Mouse (Mus musculus): ENCODE results near the gene 1810030O07Rik. TPM values are rescaled to one million over a fixed set of nuclear protein-coding genes. Genes with fewer than 3 reads are reported as not detected.
A peak's percentile ranks its signal among the peaks of the same experiment; 100 is the strongest.

The 1810030O07Rik gene
- polyA plus RNA-seq (2012), result 0.07 and 0.14 TPM in 2 replicates

GRCm38 (mm10) chrX:12673054-12673775, at the start of gene 1810030O07Rik:
Gene 1810030O07Rik (minus strand): TSS chrX:12673668.
- Histone ChIP-seq H3K36me3 (ENCODE audit: control insufficient read depth) (peaks cover 30% of the 10 kb centered on the region), H3K4me1 (ENCODE audit: control insufficient read depth) (peaks cover 24% of the 10 kb centered on the region), H3K9me3 (ENCODE audit: control insufficient read depth, low read length) (no peaks in the 10 kb centered on the region), H3K27me3 (ENCODE audit: control insufficient read depth) (peaks cover 5% of the 10 kb centered on the region), H3K4me3 (replicated peaks) (peak within 1 kb of the TSS; percentile 92)
- TF ChIP-seq GATA1 (IDR thresholded peaks at IDR 0.05; ENCODE audit: low read length) (no peak), TAL1 (IDR thresholded peaks at IDR 0.05; ENCODE audit: low read length) (no peak)

GRCm38 (mm10) chrX:12716036-12716435, 42.6 kb upstream of the 1810030O07Rik start:
- Histone ChIP-seq H3K27me3 (ENCODE audit: control insufficient read depth) (no peaks in the 10 kb centered on the region), H3K4me3 (replicated peaks) (no peak overlapping the region), H3K36me3 (ENCODE audit: control insufficient read depth) (peaks cover 67% of the 10 kb centered on the region), H3K4me1 (ENCODE audit: control insufficient read depth) (no peaks in the 10 kb centered on the region), H3K9me3 (ENCODE audit: control insufficient read depth, low read length) (no peaks in the 10 kb centered on the region)
- TF ChIP-seq GATA1 (IDR thresholded peaks at IDR 0.05; ENCODE audit: low read length), result no peak
- TF ChIP-seq TAL1 (IDR thresholded peaks at IDR 0.05; ENCODE audit: low read length), result no peak

GRCm38 (mm10) chrX:12713796-12714195, 40.3 kb upstream of the 1810030O07Rik start:
- Histone ChIP-seq H3K9me3 (ENCODE audit: control insufficient read depth, low read length) (no peaks in the 10 kb centered on the region), H3K4me1 (ENCODE audit: control insufficient read depth) (no peaks in the 10 kb centered on the region), H3K27me3 (ENCODE audit: control insufficient read depth) (no peaks in the 10 kb centered on the region), H3K4me3 (replicated peaks) (no peak overlapping the region), H3K36me3 (ENCODE audit: control insufficient read depth) (peaks cover 66% of the 10 kb centered on the region)
- TF ChIP-seq TAL1 (IDR thresholded peaks at IDR 0.05; ENCODE audit: low read length) (no peak), GATA1 (IDR thresholded peaks at IDR 0.05; ENCODE audit: low read length) (no peak)

GRCm38 (mm10) chrX:12686910-12687309, 13.4 kb upstream of the 1810030O07Rik start:
- peaks cover 61% of the 10 kb centered on the region for H3K36me3 ChIP-seq (ENCODE audit: control insufficient read depth)
- H3K4me1 ChIP-seq (ENCODE audit: control insufficient read depth), result no peaks in the 10 kb centered on the region
- TF ChIP-seq GATA1 (IDR thresholded peaks at IDR 0.05; ENCODE audit: low read length), result no peak
- TF ChIP-seq TAL1 (IDR thresholded peaks at IDR 0.05; ENCODE audit: low read length), result no peak
- H3K9me3 ChIP-seq (ENCODE audit: control insufficient read depth, low read length), result no peaks in the 10 kb centered on the region
- H3K27me3 ChIP-seq (ENCODE audit: control insufficient read depth), result no peaks in the 10 kb centered on the region
- H3K4me3 ChIP-seq (replicated peaks), result no peak overlapping the region

GRCm38 (mm10) chrX:12686071-12686470, 12.6 kb upstream of the 1810030O07Rik start:
- Histone ChIP-seq H3K9me3 (ENCODE audit: control insufficient read depth, low read length) (no peaks in the 10 kb centered on the region), H3K4me1 (ENCODE audit: control insufficient read depth) (no peaks in the 10 kb centered on the region), H3K27me3 (ENCODE audit: control insufficient read depth) (no peaks in the 10 kb centered on the region), H3K36me3 (ENCODE audit: control insufficient read depth) (peaks cover 62% of the 10 kb centered on the region), H3K4me3 (replicated peaks) (no peak overlapping the region)
- TF ChIP-seq GATA1 (IDR thresholded peaks at IDR 0.05; ENCODE audit: low read length), result no peak
- no peak for TF ChIP-seq TAL1 (IDR thresholded peaks at IDR 0.05; ENCODE audit: low read length)

GRCm38 (mm10) chrX:12677396-12677795, 3.9 kb upstream of the 1810030O07Rik start:
- Histone ChIP-seq H3K9me3 (ENCODE audit: control insufficient read depth, low read length) (no peaks in the 10 kb centered on the region), H3K4me1 (ENCODE audit: control insufficient read depth) (peaks cover 12% of the 10 kb centered on the region), H3K36me3 (ENCODE audit: control insufficient read depth) (peaks cover 38% of the 10 kb centered on the region), H3K27me3 (ENCODE audit: control insufficient read depth) (peaks cover 5% of the 10 kb centered on the region), H3K4me3 (replicated peaks) (no peak overlapping the region)
- TF ChIP-seq GATA1 (IDR thresholded peaks at IDR 0.05; ENCODE audit: low read length) (no peak), TAL1 (IDR thresholded peaks at IDR 0.05; ENCODE audit: low read length) (no peak)

- Histone ChIP-seq H3K27me3 (ENCODE audit: control insufficient read depth) (no peaks in the 10 kb centered on the region), H3K4me3 (replicated peaks) (no peak overlapping the region), H3K9me3 (ENCODE audit: control insufficient read depth, low read length) (0 out of 2 replicates have a peak, but pooled peaks cover 2% of the 10 kb centered on the region), H3K36me3 (ENCODE audit: control insufficient read depth) (peaks cover 58% of the 10 kb centered on the region), H3K4me1 (ENCODE audit: control insufficient read depth) (no peaks in the 10 kb centered on the region)
- TF ChIP-seq TAL1 (IDR thresholded peaks at IDR 0.05; ENCODE audit: low read length), result no peak
- no peak for TF ChIP-seq GATA1 (IDR thresholded peaks at IDR 0.05; ENCODE audit: low read length)
These were observed 19.6 kb downstream of the 1810030O07Rik start for GRCm38 (mm10) chrX:12653879-12654278.

GRCm38 (mm10) chrX:12651906-12652305, 21.6 kb downstream of the 1810030O07Rik start:
- Histone ChIP-seq H3K4me1 (ENCODE audit: control insufficient read depth) (no peaks in the 10 kb centered on the region), H3K4me3 (replicated peaks) (no peak overlapping the region), H3K36me3 (ENCODE audit: control insufficient read depth) (peaks cover 41% of the 10 kb centered on the region), H3K27me3 (ENCODE audit: control insufficient read depth) (no peaks in the 10 kb centered on the region), H3K9me3 (ENCODE audit: control insufficient read depth, low read length) (0 out of 2 replicates have a peak, but pooled peaks cover 2% of the 10 kb centered on the region)
- TF ChIP-seq GATA1 (IDR thresholded peaks at IDR 0.05; ENCODE audit: low read length) (no peak), TAL1 (IDR thresholded peaks at IDR 0.05; ENCODE audit: low read length) (no peak)

- Histone ChIP-seq H3K4me3 (replicated peaks) (no peak overlapping the region), H3K9me3 (ENCODE audit: control insufficient read depth, low read length) (no peaks in the 10 kb centered on the region)
- TF ChIP-seq GATA1 (IDR thresholded peaks at IDR 0.05; ENCODE audit: low read length) (no peak), TAL1 (IDR thresholded peaks at IDR 0.05; ENCODE audit: low read length) (no peak)
These were observed 27.8 kb downstream of the 1810030O07Rik start for GRCm38 (mm10) chrX:12645531-12646304.

More at GRCm38 (mm10) chrX:12645531-12646304, 27.8 kb downstream of the 1810030O07Rik start:
- no peaks in the 10 kb centered on the region for H3K27me3 ChIP-seq (ENCODE audit: control insufficient read depth)
- H3K4me1 ChIP-seq (ENCODE audit: control insufficient read depth), result no peaks in the 10 kb centered on the region
- H3K36me3 ChIP-seq (ENCODE audit: control insufficient read depth), result peaks cover 3% of the 10 kb centered on the region

Data from erythroblast, embryonic 14.5 days (primary cell).